Mouse (Mus musculus) embryonic facial prominence, embryonic 12.5 days (tissue): Measurements from ENCODE around the gene Ctrb1. TPM values are rescaled to one million over a fixed set of nuclear protein-coding genes. Genes with fewer than 3 reads are reported as not detected.

ENCODE experiments used
- ATAC-seq: fragments of 200-750 bp; cut with Nextera tagmentation; 2 replicates; pipeline ENCODE4 v1.8.0; 2017; ENCODE audit not compliant: insufficient number of reproducible peaks, insufficient read depth, low FRiP score, low TSS enrichment
- H3K27ac ChIP-seq: fragments of 300-500 bp; sonication (generic); 2 replicates; pipeline ENCODE4 v1.5.1; 2016; ENCODE audit warnings: mild to moderate bottlenecking
- H3K27me3 ChIP-seq: fragments of 300-500 bp; sonication (generic); 2 replicates; pipeline ENCODE4 v1.6.1; 2016; ENCODE audit warnings: mild to moderate bottlenecking, moderate library complexity
- H3K36me3 ChIP-seq: fragments of 300-500 bp; sonication (generic); 2 replicates; pipeline ENCODE4 v1.6.1; 2016; ENCODE audit warnings: mild to moderate bottlenecking
- H3K4me1 ChIP-seq: fragments of 300-500 bp; sonication (generic); 2 replicates; pipeline ENCODE4 v1.6.1; 2016
- H3K4me2 ChIP-seq: fragments of 300-500 bp; sonication (generic); replicated peaks from 2 replicates; pipeline ENCODE4 v1.6.1; 2016; ENCODE audit warnings: mild to moderate bottlenecking, moderate library complexity
- H3K4me3 ChIP-seq: fragments of 300-500 bp; sonication (generic); 2 replicates; pipeline ENCODE4 v1.5.1; 2016; ENCODE audit warnings: mild to moderate bottlenecking
- H3K9ac ChIP-seq: fragments of 300-500 bp; sonication (generic); 2 replicates; pipeline ENCODE4 v1.6.1; 2016; ENCODE audit warnings: mild to moderate bottlenecking, moderate library complexity
- H3K9me3 ChIP-seq: fragments of 300-500 bp; sonication (generic); 2 replicates; pipeline ENCODE4 v1.6.1; 2016; ENCODE audit warnings: mild to moderate bottlenecking, moderate library complexity
- WGBS: fragments of 180-500 bp; shearing (Covaris S2); methylation state at CpG from one replicate; pipeline ENCODE4 v1.1.7; 2016; 5-methylcytosine and 5-hydroxymethylcytosine counted together
- polyA plus RNA-seq: library from polyadenylated mRNA; unstranded; fragments of >200 nt; fragmentation: Nextera tagmentation; extraction: Ambion mirVana; gene quantifications from 2 replicates; pipeline ENCODE4 v1.2.1, GENCODE M21; 2016

Gene Ctrb1
- polyA plus RNA-seq, 1 experiment from 2014 or later: not detected

GRCm38 (mm10) chr8:111716603-111717487 is 26.0 kb upstream of the Ctrb1 start:
- no peak overlapping the region for H3K4me2 ChIP-seq

DNA sequence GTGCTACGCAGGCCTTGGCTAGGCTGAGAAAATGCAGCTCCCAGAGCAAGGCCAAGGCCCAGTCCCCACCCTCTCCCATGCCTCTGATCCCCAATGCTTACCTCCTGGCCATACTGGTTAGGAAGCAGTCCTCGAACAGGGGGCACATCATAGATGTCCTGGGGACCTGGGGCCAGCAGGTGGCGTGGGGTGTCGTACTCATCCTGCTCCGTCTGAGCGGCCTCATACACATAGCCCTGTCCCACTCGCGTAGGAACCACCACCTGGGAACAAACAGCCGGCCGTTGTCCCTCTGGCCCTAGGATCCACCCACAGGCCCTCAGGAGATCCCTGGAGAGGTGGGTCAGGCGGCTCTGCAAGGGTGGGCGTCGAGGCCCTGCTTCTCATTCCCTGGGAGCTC is 24.7 kb upstream of the Ctrb1 start:
- no peak overlapping the region for H3K27ac ChIP-seq
- WGBS: 88% methylated on average over 13 of the region's 13 CpGs
- no peaks in the 10 kb centered on the region for H3K27me3 ChIP-seq
- H3K4me2 ChIP-seq: no peak overlapping the region
- peaks cover 79% of the 10 kb centered on the region for H3K36me3 ChIP-seq
- peaks cover 22% of the 10 kb centered on the region for H3K4me1 ChIP-seq
- no peak overlapping the region for H3K9ac ChIP-seq
- no peak for ATAC-seq
- no peak overlapping the region for H3K4me3 ChIP-seq
- no peaks in the 10 kb centered on the region for H3K9me3 ChIP-seq

More at GRCm38 (mm10) chr8:111716603-111717487, 26.0 kb upstream of the Ctrb1 start:
- no peaks in the 10 kb centered on the region for H3K27me3 ChIP-seq
- H3K36me3 ChIP-seq: peaks cover 74% of the 10 kb centered on the region
- H3K27ac ChIP-seq: peak overlapping the region; percentile 80
- H3K4me3 ChIP-seq: no peak overlapping the region
- H3K9ac ChIP-seq: peak overlapping the region; percentile 45
- 33% methylated on average over 10 of the region's 10 CpGs for WGBS
- peak; percentile 45 for ATAC-seq
- H3K9me3 ChIP-seq: no peaks in the 10 kb centered on the region
- peaks cover 22% of the 10 kb centered on the region for H3K4me1 ChIP-seq

DNA sequence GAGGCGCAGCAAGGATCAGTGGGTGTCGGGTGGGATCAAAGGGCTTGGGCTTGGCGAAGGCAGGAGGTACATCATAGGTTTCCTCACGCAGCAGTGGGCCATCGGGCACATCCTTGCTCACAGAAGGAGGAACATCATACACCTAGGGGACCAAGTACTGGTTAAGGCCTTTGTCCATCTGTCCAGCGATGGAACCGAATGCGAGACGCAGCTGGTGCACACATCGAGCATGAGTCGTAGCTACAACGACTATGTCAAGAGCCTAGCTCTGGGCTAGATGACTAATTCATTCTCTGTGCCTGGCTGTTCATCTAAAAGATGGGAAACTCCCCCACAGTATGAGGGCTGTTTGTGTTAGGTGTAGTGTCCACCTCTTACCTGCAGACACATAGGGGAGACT is 23.5 kb upstream of the Ctrb1 start:
- no peak overlapping the region for H3K4me3 ChIP-seq
- no peaks in the 10 kb centered on the region for H3K27me3 ChIP-seq
- peaks cover 22% of the 10 kb centered on the region for H3K4me1 ChIP-seq
- no peak overlapping the region for H3K9ac ChIP-seq
- H3K36me3 ChIP-seq: peaks cover 80% of the 10 kb centered on the region
- no peak overlapping the region for H3K4me2 ChIP-seq
- no peaks in the 10 kb centered on the region for H3K9me3 ChIP-seq
- WGBS: 96% methylated on average over 12 of the region's 12 CpGs
- no peak overlapping the region for H3K27ac ChIP-seq
- ATAC-seq: no peak

DNA sequence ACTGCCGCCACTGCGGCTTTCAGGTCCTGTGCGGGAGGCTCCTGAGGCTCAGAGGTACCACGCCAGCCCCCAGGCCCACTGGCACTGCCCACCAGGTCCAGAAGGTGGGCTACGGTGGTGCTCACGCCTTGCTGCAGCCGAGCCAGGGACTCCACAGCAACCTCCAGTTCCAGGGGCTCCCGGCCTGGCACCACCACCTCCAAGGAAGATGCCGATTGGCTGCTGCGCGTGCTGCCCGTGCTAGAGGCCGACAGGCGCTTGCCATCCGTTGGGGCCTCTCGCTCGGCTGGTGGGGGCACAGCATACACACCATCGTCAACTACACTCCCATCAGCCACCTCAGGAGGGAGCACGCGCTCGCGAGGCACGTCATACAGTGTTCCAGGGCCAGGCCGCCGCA is 23.0 kb upstream of the Ctrb1 start:
- peaks cover 82% of the 10 kb centered on the region for H3K36me3 ChIP-seq
- ATAC-seq: no peak
- peaks cover 26% of the 10 kb centered on the region for H3K4me1 ChIP-seq
- H3K4me2 ChIP-seq: no peak overlapping the region
- no peak overlapping the region for H3K27ac ChIP-seq
- no peak overlapping the region for H3K9ac ChIP-seq
- no peaks in the 10 kb centered on the region for H3K9me3 ChIP-seq
- H3K27me3 ChIP-seq: no peaks in the 10 kb centered on the region
- 93% methylated on average over 25 of the region's 25 CpGs for WGBS
- no peak overlapping the region for H3K4me3 ChIP-seq

GRCm38 (mm10) chr8:111713291-111713690 is 22.5 kb upstream of the Ctrb1 start:
- H3K9me3 ChIP-seq: no peaks in the 10 kb centered on the region
- no peak for ATAC-seq
- no peak overlapping the region for H3K27ac ChIP-seq
- peaks cover 29% of the 10 kb centered on the region for H3K4me1 ChIP-seq
- 90% methylated on average over 11 of the region's 11 CpGs for WGBS
- peaks cover 85% of the 10 kb centered on the region for H3K36me3 ChIP-seq
- H3K4me2 ChIP-seq: no peak overlapping the region
- H3K9ac ChIP-seq: no peak overlapping the region
- no peaks in the 10 kb centered on the region for H3K27me3 ChIP-seq
- no peak overlapping the region for H3K4me3 ChIP-seq

GRCm38 (mm10) chr8:111712588-111712987 is 21.8 kb upstream of the Ctrb1 start:
- no peaks in the 10 kb centered on the region for H3K9me3 ChIP-seq
- ATAC-seq: no peak
- H3K27ac ChIP-seq: no peak overlapping the region
- no peaks in the 10 kb centered on the region for H3K27me3 ChIP-seq
- H3K4me1 ChIP-seq: peaks cover 22% of the 10 kb centered on the region
- H3K36me3 ChIP-seq: peaks cover 85% of the 10 kb centered on the region
- no peak overlapping the region for H3K4me2 ChIP-seq
- no peak overlapping the region for H3K9ac ChIP-seq
- H3K4me3 ChIP-seq: no peak overlapping the region
- 79% methylated on average over 6 of the region's 6 CpGs for WGBS

- peaks cover 18% of the 10 kb centered on the region for H3K4me1 ChIP-seq
- ATAC-seq: no peak
- H3K4me3 ChIP-seq: no peak overlapping the region
- peaks cover 84% of the 10 kb centered on the region for H3K36me3 ChIP-seq
- H3K27me3 ChIP-seq: no peaks in the 10 kb centered on the region
- H3K27ac ChIP-seq: no peak overlapping the region
- 81% methylated on average over 9 of the region's 9 CpGs for WGBS
- no peak overlapping the region for H3K4me2 ChIP-seq
- no peak overlapping the region for H3K9ac ChIP-seq
- H3K9me3 ChIP-seq: no peaks in the 10 kb centered on the region
Observed at GRCm38 (mm10) chr8:111712135-111712534, 21.3 kb upstream of the Ctrb1 start.

DNA sequence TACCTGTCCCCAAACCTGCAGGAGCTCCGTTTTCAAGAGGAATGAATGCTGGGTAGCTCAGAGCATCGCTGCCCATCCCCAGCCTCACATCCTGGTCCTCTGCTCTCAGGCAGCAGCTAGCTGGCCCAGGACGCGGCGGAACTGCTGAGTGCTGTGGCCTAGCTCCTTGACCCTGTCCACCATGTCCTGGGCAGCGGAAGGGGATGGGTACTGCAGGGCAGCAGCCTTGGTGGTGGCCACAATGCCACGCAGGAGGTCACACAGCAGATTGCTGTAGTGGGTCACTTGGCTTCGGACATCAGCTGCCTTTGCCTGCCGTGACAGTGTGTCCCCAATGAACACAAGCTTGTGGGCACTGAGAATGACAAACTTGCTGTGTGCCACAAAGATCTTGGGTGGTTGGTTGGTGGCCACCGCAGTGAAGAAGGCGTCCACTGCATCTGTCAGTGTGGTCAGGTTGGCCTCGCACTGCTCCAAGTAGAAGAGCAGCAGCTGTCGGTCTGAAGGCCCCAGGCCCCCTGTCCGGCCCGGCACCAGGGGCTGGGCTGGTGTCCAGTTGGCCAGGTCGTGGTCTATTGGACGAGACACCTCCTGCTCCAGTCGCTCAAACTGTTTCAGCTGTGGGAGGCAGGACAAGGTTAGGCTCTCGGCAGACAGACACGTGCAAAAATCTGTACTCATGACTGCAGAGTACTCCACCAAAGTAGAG is 20.1 kb upstream of the Ctrb1 start:
- no peak overlapping the region for H3K9ac ChIP-seq
- H3K27ac ChIP-seq: no peak overlapping the region
- H3K9me3 ChIP-seq: no peaks in the 10 kb centered on the region
- H3K4me1 ChIP-seq: peaks cover 7% of the 10 kb centered on the region; the same call in 1 of the 2 replicates
- H3K27me3 ChIP-seq: no peaks in the 10 kb centered on the region
- WGBS: 92% methylated on average over 20 of the region's 20 CpGs
- ATAC-seq: no peak
- H3K36me3 ChIP-seq: peaks cover 73% of the 10 kb centered on the region
- no peak overlapping the region for H3K4me3 ChIP-seq
- H3K4me2 ChIP-seq: no peak overlapping the region

GRCm38 (mm10) chr8:111709223-111709622 is 18.4 kb upstream of the Ctrb1 start:
- Histone ChIP-seq H3K4me1 (peaks cover 7% of the 10 kb centered on the region; the same call in 1 of the 2 replicates), H3K27me3 (no peaks in the 10 kb centered on the region), H3K36me3 (peaks cover 57% of the 10 kb centered on the region), H3K9me3 (no peaks in the 10 kb centered on the region), H3K27ac (no peak overlapping the region), H3K9ac (no peak overlapping the region), H3K4me3 (no peak overlapping the region), H3K4me2 (no peak overlapping the region)
- ATAC-seq: no peak
- WGBS: 77% methylated on average over 1 of the region's 1 CpGs

- H3K4me3 ChIP-seq: no peak overlapping the region
- 83% methylated on average over 6 of the region's 6 CpGs for WGBS
- no peak overlapping the region for H3K27ac ChIP-seq
- no peak overlapping the region for H3K4me2 ChIP-seq
- H3K9ac ChIP-seq: no peak overlapping the region
- no peak for ATAC-seq
- H3K27me3 ChIP-seq: no peaks in the 10 kb centered on the region
- peaks cover 7% of the 10 kb centered on the region; the same call in 1 of the 2 replicates for H3K4me1 ChIP-seq
- H3K36me3 ChIP-seq: peaks cover 48% of the 10 kb centered on the region
- no peaks in the 10 kb centered on the region for H3K9me3 ChIP-seq
Observed at GRCm38 (mm10) chr8:111708265-111708664, 17.5 kb upstream of the Ctrb1 start.

DNA sequence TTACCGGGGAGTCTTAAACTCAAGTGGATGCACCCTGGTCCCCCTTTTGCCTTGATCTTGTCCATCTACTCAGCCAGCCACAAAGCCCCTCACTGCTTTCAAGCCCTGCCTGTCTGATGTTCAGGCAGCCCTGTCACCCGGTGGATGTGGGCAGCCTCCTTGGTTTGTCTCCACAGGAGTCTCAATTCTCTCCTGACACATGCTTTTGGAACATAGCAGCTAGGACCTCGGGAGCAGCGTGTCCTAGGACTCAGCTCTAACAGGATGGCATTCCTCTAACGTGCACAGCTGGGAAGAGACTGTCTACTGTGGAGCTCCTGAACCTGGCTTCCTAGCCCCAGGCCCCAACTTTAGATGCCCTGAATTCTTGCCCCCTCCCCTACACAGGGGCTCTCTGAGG is 14.9 kb upstream of the Ctrb1 start:
- Histone ChIP-seq H3K4me2 (no peak overlapping the region), H3K27ac (no peak overlapping the region), H3K9me3 (no peaks in the 10 kb centered on the region), H3K9ac (no peak overlapping the region), H3K4me1 (peaks cover 7% of the 10 kb centered on the region; the same call in 1 of the 2 replicates), H3K36me3 (peaks cover 23% of the 10 kb centered on the region), H3K4me3 (no peak overlapping the region), H3K27me3 (no peaks in the 10 kb centered on the region)
- ATAC-seq: no peak
- 66% methylated on average over 5 of the region's 5 CpGs for WGBS

GRCm38 (mm10) chr8:111705222-111705621 is 14.4 kb upstream of the Ctrb1 start:
- Histone ChIP-seq H3K9me3 (no peaks in the 10 kb centered on the region), H3K36me3 (peaks cover 18% of the 10 kb centered on the region), H3K27ac (no peak overlapping the region), H3K4me1 (peaks cover 7% of the 10 kb centered on the region; the same call in 1 of the 2 replicates), H3K4me3 (no peak overlapping the region), H3K27me3 (no peaks in the 10 kb centered on the region), H3K9ac (no peak overlapping the region), H3K4me2 (no peak overlapping the region)
- WGBS: 74% methylated on average over 3 of the region's 3 CpGs
- ATAC-seq: no peak
